Mouse (Mus musculus) cerebellum, adult 9-11 months (tissue): Measurements from ENCODE around the gene Map3k6.
A peak's percentile ranks its signal among the peaks of the same experiment; 100 is the strongest.

ENCODE experiments used
- DNase-seq: peaks from one replicate; pipeline ENCODE4 v3.0.0; 2022

The Map3k6 gene

GRCm38 (mm10) chr4:133240490-133240921 is at the start of gene Map3k6:
Gene Map3k6 (plus strand): TSS chr4:133240818.
- DNase-seq = no peak

- no peak for DNase-seq
Measured at GRCm38 (mm10) chr4:133194482-133194881, 46.1 kb upstream of the Map3k6 start.

DNA sequence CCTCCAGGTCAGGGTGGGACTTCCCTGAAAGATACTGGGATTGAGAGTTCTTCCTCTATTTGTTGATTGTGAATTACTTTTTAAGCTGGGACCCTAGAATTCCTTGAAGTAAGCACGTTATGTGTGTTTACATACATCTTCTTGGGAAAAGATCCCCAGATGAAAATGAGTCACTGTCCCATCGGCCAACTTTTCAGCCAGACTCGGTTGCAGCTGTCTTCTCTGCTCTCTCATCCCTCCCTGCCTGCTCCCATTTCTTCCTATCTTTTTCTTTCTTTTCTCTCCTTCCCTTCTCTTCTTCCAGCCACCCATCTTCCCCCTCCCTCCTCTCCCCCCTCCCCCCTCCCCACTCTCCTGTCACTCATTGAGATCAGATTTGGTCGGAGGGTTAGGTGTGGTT is 45.6 kb upstream of the Map3k6 start:
- DNase-seq = no peak

DNA sequence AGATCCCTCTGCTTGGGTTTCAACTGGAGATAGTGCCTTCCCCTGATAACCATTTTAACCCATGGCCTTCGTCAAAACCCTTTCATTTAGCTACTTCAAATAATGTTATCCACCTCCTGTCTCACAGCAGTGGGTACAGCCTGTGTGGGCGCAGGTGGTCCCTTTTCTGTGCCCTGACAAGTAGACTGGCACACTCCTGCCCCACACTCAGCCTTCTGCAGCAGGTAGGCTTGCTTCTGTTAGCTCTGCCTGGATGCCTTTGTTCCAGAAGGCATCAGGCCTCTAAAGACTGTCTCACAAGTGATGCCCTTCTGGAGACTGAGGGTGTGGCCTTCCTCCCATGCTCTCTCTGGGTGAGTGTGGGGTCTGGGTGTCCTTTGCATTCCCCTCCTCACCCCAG is 44.5 kb upstream of the Map3k6 start:
- DNase-seq = no peak

DNA sequence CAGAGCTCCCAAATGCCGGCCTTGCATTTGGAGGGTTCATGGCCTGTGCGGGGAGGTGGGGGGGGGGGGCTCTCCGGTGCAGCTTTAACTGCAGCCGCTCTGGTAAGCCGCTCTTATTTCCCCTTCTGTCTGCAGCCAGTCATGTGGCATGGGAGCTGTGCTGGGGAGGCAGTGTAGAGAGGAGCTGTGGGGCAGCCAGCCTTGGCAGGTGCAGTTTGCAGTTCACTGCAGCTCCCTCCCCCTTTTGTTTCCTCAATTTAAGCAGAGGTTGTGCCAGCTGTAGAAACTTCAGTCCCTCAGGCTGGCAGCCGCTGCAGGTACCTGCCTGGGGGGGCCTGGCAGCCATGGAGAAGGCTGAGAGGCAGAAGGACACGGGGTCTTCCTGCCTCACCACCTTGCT is 43.8 kb upstream of the Map3k6 start:
- DNase-seq = no peak

DNA sequence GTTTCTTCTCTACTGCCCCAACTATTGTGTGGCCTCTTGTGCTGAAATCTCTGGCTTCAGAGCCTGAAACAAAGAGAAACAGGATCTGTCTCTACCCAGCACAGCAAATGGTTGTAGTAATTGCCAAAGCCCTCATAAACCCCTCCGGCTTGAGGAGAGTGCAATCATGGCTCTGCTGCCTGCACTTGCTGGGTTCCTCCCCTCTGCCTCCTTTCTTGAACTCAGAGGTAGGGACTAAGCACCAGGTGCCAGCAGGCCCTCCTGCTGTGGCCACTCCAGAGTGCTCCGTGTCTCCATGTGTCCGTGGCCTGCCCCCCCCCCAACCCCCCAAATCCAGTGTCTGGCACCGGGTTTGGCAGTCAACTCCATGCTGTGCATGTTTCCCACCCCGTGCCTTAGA is 43.3 kb upstream of the Map3k6 start:
- DNase-seq = no peak

DNA sequence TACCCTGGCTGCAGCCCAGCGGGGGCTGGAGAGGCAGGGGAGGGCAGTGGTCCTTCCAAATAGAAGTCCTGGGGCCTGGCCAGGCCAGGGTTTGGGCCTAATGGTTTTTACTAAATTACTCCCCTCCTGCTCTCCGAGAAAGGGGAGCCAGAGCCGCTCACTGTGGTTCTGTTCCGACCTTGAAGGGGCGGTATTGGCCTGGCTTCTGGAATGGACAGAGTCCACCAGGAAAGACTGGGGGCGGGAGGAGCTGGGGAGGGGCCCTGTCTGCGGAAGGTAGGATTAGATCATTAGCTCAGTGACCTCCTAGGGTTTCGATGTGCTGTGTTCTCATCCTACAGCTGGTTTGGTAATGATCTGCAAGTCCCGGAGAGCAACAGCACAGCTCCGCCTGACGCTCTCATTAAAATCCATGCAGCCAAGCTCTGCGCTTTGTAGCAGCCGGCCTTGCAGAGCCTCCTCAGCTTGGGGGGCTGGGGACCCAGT is 42.8 kb upstream of the Map3k6 start:
- no peak for DNase-seq

DNA sequence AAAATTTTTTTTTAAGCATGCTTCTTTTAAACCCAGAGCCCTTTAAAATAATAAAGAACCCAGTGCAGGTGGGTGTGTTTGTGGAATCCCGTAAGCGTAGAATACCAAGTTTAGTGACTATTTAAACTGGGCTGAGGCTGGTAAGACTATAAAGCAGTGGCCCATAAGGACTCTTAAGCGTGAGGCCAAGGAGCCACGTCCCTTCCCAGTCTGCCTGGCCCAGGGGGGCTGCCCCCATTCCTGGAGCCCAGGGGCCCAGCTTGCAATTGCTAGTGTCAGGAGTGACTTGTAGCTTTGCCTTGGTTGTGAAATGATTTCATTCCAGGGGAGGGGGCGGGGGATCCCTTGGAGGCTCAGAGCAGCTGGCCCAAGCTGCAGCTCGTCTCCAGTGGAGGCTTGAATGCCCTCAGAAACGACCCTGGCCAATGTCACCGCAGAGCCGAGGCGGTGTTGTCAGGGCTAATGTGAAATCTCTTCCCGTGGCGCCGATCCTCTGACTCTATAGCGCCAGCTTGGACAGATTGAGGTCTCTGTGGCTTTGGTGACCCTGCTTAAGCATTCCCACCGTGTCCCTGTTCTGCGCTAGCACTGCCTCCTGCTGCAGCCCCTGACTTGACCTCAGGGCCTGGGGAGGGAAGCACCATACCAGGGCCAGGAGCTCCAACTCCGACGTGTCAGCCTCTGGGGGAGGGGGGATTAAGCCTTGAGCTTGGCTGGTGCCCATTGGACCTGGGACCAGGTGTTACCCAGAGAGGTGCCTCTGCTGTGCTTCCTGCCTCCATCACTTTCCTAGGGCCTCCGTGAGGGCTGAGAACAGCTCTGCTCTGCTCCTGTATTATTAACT is 42.1 kb upstream of the Map3k6 start:
- no peak for DNase-seq

GRCm38 (mm10) chr4:133199743-133200142 is 40.9 kb upstream of the Map3k6 start:
- no peak for DNase-seq

- peak; percentile 52 for DNase-seq
Measured at GRCm38 (mm10) chr4:133200343-133200742, 40.3 kb upstream of the Map3k6 start.

DNA sequence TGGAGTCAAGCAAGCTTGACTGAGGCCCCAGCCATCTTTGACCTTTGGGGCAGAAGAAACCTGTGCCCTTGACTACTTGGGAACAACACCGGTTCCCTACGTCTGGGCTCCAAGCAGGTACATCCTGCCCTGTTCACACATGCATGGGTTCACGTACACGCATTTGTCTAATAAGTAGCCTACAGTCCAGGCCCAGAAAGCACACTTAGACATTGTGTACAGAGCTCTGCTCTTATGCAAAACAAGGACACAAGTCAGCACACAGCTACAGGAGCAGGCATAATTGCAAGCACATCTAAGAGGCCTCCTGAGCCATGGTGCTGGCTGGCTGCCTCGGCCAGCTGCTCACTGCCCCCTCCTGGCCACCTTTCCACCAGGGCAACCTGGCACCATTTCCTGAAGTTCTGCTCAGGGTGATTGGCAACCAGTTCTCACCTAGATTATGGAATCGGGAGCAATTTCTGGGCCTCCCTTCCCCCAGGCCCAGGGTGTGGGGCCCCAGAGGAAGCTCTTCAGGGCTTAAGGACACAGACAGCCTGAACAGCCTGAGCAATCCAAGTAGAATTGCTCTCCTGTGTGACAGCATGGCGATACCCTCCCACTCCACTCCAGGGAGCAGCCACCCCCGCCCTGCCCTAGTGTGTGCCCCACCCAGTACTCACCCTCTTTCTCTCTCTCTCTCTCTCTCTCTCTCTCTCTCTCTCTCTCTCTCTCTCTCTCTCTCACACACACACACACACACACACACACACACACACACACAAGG is 39.4 kb upstream of the Map3k6 start:
- peak; percentile 89 for DNase-seq

DNA sequence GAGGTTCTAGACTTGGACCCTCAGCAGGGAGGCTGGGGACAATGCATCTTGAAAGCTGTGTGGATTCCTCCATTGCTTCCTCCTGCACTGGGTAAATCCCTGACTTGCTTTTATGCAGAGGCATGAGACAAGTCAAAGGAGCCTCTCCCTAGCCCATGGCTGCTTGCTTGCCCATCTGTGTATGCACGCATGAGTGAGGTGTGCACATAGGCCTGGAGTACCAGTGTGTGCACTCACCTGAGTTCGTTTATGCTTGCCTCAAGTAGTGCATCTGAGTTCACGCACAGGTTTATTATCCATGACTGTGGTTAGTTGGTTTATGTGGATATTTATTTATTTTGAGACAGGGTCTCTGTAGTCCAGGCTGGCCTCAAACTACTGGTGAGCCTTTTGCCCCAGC is 38.4 kb upstream of the Map3k6 start:
- no peak for DNase-seq

- peak; percentile 41 for DNase-seq
Measured at GRCm38 (mm10) chr4:133203591-133203990, 37.0 kb upstream of the Map3k6 start.

DNA sequence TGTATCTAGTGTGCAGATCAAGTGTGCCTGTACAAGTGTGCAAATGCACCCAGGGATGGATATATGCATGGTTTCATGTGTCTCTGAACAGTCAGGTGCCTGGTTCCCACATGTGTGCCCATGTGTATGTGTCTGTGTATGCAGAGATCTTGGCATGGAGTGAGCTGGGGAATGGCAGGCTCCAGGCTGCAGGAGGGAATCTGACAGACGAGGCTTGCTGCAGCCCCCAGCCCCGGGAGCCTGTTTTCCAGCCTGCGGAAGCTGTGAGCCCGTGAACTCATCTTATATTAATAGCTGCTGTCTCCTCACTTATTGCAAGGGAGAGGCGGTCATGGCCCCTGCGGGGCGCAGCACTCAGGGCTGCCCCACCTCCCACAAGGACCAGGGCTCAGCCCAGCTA is 36.2 kb upstream of the Map3k6 start:
- no peak for DNase-seq

- DNase-seq = peak; percentile 77
Measured at GRCm38 (mm10) chr4:133209366-133209765, 31.3 kb upstream of the Map3k6 start.

DNA sequence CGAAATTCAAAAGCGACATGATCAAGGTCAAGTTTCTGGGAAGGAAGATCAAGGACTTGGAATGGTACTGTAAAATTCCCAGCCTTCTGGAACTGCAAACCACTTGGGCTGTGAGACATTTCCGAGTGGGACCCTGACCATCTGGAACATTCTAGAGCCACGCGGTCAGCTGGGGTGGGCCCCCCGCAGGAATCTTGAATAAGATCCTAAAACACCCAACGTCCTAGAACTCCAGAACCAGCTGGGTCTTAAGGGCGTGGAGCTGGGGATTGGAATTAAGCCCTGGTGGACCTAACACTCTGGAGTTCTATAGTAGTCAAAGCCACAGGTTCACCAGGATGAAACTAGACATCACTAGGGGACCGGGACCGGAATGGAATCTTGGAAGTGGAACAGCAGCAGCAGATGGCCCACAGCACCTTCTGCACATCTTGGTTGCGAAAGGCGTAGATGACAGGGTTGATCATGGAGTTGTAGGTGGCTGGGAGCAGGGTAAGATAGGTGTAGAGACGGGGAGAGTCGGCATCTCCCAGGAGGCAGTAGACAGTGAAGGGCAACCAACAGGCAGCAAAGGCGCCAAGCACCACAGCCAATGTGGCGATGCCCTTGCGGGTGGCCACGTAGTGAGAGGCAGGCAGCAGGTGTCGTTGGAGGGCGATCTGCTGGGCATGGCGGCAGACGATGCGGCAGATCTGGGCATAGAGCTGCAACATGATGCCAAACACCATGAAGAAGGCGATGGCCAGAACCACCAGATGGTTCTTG is 30.4 kb upstream of the Map3k6 start:
- DNase-seq = peak; percentile 50

GRCm38 (mm10) chr4:133210788-133211390 is 29.7 kb upstream of the Map3k6 start:
- peak; percentile 55 for DNase-seq

DNA sequence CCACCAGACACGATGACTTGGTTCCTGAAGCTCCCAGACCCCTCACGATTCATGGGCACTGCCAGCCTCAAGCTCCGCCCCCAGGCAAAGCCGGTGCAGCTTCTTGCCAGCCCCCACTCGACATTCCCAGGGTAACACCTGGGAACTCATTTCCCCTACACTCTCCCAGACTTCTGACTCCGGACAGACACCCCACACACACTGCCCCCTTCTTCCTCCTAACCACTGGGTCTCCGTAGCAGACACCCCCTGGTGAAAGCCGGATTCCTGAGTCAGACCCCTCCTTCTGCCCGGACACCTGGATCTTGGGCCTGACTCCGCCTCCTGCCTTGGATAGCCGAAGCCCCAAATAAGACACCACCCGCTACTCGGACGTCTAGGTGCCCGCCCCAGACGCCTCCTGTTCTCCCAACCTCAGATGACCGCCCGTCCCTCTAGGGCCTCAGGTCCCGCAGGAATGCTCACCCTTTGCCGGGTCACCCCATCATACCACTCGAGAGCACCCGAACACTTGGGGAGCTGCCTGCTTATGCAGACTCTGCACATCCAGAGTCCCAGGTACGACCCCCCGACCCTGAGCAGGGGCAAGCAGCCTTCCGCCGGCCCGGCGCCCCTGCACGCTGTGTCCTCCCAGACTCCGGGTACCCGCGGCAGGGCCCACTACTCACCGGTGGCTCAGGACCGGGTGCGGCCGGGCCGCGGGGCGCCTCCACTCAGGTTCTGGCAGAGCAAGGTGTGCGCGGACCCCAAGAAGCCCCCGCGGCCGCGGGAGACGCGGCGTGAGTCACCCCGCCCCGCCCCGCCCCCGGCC is 28.7 kb upstream of the Map3k6 start, which contains the start of the genes Cd164l2 and Gpr3:
TSS of gene Cd164l2 (plus strand) at position 381 of the 811 bp plus-strand sequence.
TSS of gene Gpr3 (minus strand) at position 786 of the 811 bp plus-strand sequence.
- DNase-seq = peak; percentile 66

DNA sequence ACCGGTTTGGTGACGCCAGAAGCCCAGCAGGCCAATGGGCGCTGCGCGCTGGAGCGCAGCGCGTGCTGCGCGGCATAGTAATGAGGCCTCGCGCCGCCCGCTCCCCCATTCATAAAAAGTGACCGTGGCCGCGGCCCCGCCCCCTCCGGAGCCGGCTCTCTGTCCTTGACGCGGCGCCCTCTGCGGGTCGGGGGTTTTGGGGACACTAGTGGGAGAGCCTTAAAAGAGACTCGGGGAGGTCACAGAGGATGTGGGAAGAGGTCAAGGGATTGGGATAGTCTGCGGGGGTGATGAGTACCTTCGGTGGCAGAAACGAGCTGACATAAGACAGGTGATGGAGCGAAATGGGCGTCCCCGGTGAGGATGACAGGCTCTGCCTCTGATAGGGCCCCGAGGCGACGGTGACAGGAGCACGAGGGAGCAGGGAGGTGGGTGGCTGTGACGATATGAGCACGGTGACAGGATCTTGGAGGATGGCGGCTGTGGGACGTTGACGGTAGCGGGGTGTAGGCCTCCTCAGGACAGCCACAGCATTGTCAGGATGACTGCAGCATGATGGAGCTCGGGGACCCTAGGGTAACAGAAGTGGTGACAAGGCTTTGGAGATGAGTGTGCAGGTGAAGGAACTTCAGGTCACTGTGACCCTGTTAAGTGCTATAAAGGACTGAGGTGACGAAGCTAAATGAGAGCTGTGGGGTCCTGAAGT is 27.9 kb upstream of the Map3k6 start:
- DNase-seq = peak; percentile 85

DNA sequence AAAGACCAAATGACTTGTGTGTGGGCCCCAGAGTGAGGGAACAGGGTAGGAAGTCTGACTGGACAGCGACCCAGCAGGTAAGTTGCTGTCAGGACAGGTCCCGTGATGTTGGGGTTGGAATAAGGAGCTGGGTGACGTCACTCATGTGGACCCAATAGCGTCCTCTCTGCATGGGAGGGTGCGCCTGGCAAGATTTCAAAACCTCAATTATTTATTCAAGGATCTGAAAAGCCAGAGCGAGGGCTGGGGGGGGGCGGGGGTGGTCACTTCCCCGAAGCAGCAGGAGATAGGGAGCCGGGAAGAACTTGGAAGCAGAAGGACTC is 27.4 kb upstream of the Map3k6 start:
- peak; percentile 68 for DNase-seq

- DNase-seq = peak; percentile 49
Measured at GRCm38 (mm10) chr4:133213661-133214060, 27.0 kb upstream of the Map3k6 start.
